Mouse (Mus musculus) embryonic fibroblast, embryonic 13.5 days (primary cell): Measurements from ENCODE around the gene Smoc1. TPM values are rescaled to one million over a fixed set of nuclear protein-coding genes. Genes with fewer than 3 reads are reported as not detected.

ENCODE experiments used
- H3K27ac ChIP-seq: 2 replicates; pipeline ENCODE4 v1.5.1; 2012; ENCODE audit warnings: low read length, control low read depth, inconsistent platforms; ENCODE audit not compliant: insufficient read depth
- H3K4me1 ChIP-seq: 2 replicates; pipeline ENCODE4 v1.6.1; 2011; ENCODE audit warnings: low read length; ENCODE audit not compliant: control insufficient read depth, insufficient read depth
- H3K4me3 ChIP-seq: 2 replicates; pipeline ENCODE4 v1.5.1; 2011; ENCODE audit warnings: mild to moderate bottlenecking, control low read depth, low read length; ENCODE audit not compliant: insufficient read depth
- CTCF ChIP-seq: IDR thresholded peaks from 2 replicates; pipeline ENCODE4 v1.5.1; 2011; ENCODE audit warnings: mild to moderate bottlenecking, control low read depth, low read length, moderate library complexity, borderline replicate concordance; ENCODE audit not compliant: insufficient read depth
- POLR2A ChIP-seq: IDR thresholded peaks from 2 replicates; pipeline ENCODE4 v1.6.1; 2011; ENCODE audit warnings: low read depth, mild to moderate bottlenecking, control low read depth, low read length, moderate library complexity
- polyA plus RNA-seq: library from polyadenylated mRNA; stranded (reverse); fragments of >200 nt; gene quantifications from 2 replicates; pipeline ENCODE4 v1.2.4, GENCODE M21; 2011; ENCODE audit warnings: low read depth; ENCODE audit not compliant: missing spikeins, insufficient read length

Smoc1 gene
- polyA plus RNA-seq, 1 experiment, result 18.0 TPM

- Histone ChIP-seq H3K27ac (no peak overlapping the region), H3K4me1 (no peaks in the 10 kb centered on the region), H3K4me3 (no peak overlapping the region)
- TF ChIP-seq POLR2A (no peak), CTCF (no peak)
Measured at GRCm38 (mm10) chr12:81094766-81095405, 68.3 kb downstream of the Smoc1 start.

GRCm38 (mm10) chr12:81097267-81097666 is 70.7 kb downstream of the Smoc1 start:
- Histone ChIP-seq H3K4me1 (no peaks in the 10 kb centered on the region), H3K27ac (no peak overlapping the region), H3K4me3 (no peak overlapping the region)
- TF ChIP-seq CTCF, result no peak
- TF ChIP-seq POLR2A, result no peak

GRCm38 (mm10) chr12:81097738-81098137 is 71.1 kb downstream of the Smoc1 start:
- no peaks in the 10 kb centered on the region for H3K4me1 ChIP-seq
- TF ChIP-seq POLR2A (no peak), CTCF (no peak)
- no peak overlapping the region for H3K4me3 ChIP-seq
- H3K27ac ChIP-seq, result no peak overlapping the region

- Histone ChIP-seq H3K4me3 (no peak overlapping the region), H3K27ac (no peak overlapping the region), H3K4me1 (no peaks in the 10 kb centered on the region)
- TF ChIP-seq POLR2A (no peak), CTCF (no peak)
Measured at GRCm38 (mm10) chr12:81099161-81099560, 72.6 kb downstream of the Smoc1 start.

- Histone ChIP-seq H3K27ac (no peak overlapping the region), H3K4me3 (no peak overlapping the region), H3K4me1 (no peaks in the 10 kb centered on the region)
- TF ChIP-seq CTCF (no peak), POLR2A (no peak)
Measured at GRCm38 (mm10) chr12:81101691-81102090, 75.1 kb downstream of the Smoc1 start.

- TF ChIP-seq POLR2A, result no peak
- Histone ChIP-seq H3K4me3 (no peak overlapping the region), H3K4me1 (no peaks in the 10 kb centered on the region), H3K27ac (no peak overlapping the region)
Measured at GRCm38 (mm10) chr12:81104546-81104945, 77.9 kb downstream of the Smoc1 start.

- TF ChIP-seq CTCF (no peak), POLR2A (no peak)
- no peaks in the 10 kb centered on the region for H3K4me1 ChIP-seq
- no peak overlapping the region for H3K4me3 ChIP-seq
- no peak overlapping the region for H3K27ac ChIP-seq
Measured at GRCm38 (mm10) chr12:81105721-81106633, 79.4 kb downstream of the Smoc1 start.

- TF ChIP-seq CTCF, result no peak
- TF ChIP-seq POLR2A, result no peak
- Histone ChIP-seq H3K27ac (no peak overlapping the region), H3K4me3 (no peak overlapping the region), H3K4me1 (no peaks in the 10 kb centered on the region)
Measured at GRCm38 (mm10) chr12:81107278-81108100, 80.9 kb downstream of the Smoc1 start.

- Histone ChIP-seq H3K27ac (no peak overlapping the region), H3K4me1 (no peaks in the 10 kb centered on the region), H3K4me3 (no peak overlapping the region)
- TF ChIP-seq CTCF, result no peak
- TF ChIP-seq POLR2A, result no peak
Measured at GRCm38 (mm10) chr12:81108600-81109011, 82.0 kb downstream of the Smoc1 start.

GRCm38 (mm10) chr12:81110006-81110405 is 83.4 kb downstream of the Smoc1 start:
- Histone ChIP-seq H3K4me1 (no peaks in the 10 kb centered on the region), H3K4me3 (no peak overlapping the region), H3K27ac (no peak overlapping the region)
- TF ChIP-seq CTCF, result no peak
- no peak for TF ChIP-seq POLR2A

GRCm38 (mm10) chr12:81112321-81112720 is 85.7 kb downstream of the Smoc1 start:
- Histone ChIP-seq H3K4me3 (no peak overlapping the region), H3K27ac (no peak overlapping the region), H3K4me1 (no peaks in the 10 kb centered on the region)
- no peak for TF ChIP-seq POLR2A
- no peak for TF ChIP-seq CTCF
